Mouse (Mus musculus): ENCODE measurements around the gene Prl7b1.

DNA sequence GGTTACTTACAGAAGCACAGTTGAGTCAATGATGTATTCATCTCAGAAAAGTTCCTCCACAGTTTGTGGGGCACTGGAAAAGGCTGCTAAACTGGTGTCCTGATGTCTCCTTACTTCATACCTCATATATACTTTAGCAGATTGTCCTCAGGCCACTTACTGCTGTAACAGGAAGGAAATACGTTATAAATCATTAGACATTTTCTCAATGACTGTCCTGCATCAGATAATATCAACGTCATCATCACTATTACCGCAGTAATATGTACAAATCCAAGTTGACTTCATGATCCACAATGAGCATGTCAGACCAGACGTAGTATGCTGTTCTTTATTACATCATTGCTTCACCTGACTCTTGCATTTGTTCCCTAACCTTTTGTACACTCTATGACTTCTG, at the start of gene Prl7b1:
- TF ChIP-seq POLR2A (IDR thresholded peaks at IDR 0.05; ENCODE audit: extremely low read depth, insufficient read depth, low read length), result no peak
- TF ChIP-seq CTCF (IDR thresholded peaks at IDR 0.05; ENCODE audit: extremely low read depth, insufficient read depth, low read length), result no peak

All from cortical plate, adult 2 months (tissue).